Mouse (Mus musculus): ENCODE data around the gene Msmb. TPM values are rescaled to one million over a fixed set of nuclear protein-coding genes. Genes with fewer than 3 reads are reported as not detected.
A peak's percentile ranks its signal among the peaks of the same experiment; 100 is the strongest.
"Not testable (repeated sequence)": the region's sequence is repeated elsewhere in the genome, so short reads cannot be mapped to it uniquely, and the experiment has no call there.

Gene Msmb
- polyA plus RNA-seq, 1 experiment from 2014 or later: not detected

- Histone ChIP-seq H3K4me2 (no peak overlapping the region), H3K36me3 (peaks cover 30% of the 10 kb centered on the region)
- 75% methylated on average over 6 of the region's 6 CpGs for WGBS
Observed at GRCm38 (mm10) chr14:32190627-32191391, 49.0 kb downstream of the Msmb start.

GRCm38 (mm10) chr14:32191926-32192325, 50.1 kb downstream of the Msmb start:
- H3K36me3 ChIP-seq: peaks cover 31% of the 10 kb centered on the region

More at GRCm38 (mm10) chr14:32190627-32191391, 49.0 kb downstream of the Msmb start:
- ATAC-seq (ENCODE audit: insufficient read depth, low FRiP score, low read depth): no peak
- Histone ChIP-seq H3K27ac (no peak overlapping the region), H3K9me3 (no peaks in the 10 kb centered on the region), H3K4me1 (no peaks in the 10 kb centered on the region), H3K27me3 (replicated peaks) (no peaks in the 10 kb centered on the region), H3K9ac (no peak overlapping the region), H3K4me3 (replicated peaks) (no peak overlapping the region)

GRCm38 (mm10) chr14:32192437-32192836, 50.6 kb downstream of the Msmb start:
- H3K27ac ChIP-seq: no peak overlapping the region
- no peak overlapping the region for H3K4me3 ChIP-seq (replicated peaks)
- no peaks in the 10 kb centered on the region for H3K27me3 ChIP-seq (replicated peaks)
- peaks cover 30% of the 10 kb centered on the region for H3K36me3 ChIP-seq
- no peak for ATAC-seq (ENCODE audit: insufficient read depth, low FRiP score, low read depth)
- no peaks in the 10 kb centered on the region for H3K4me1 ChIP-seq
- H3K4me2 ChIP-seq: no peak overlapping the region
- H3K9me3 ChIP-seq: no peaks in the 10 kb centered on the region
- 32% methylated on average over 3 of the region's 3 CpGs for WGBS
- no peak overlapping the region for H3K9ac ChIP-seq

More at GRCm38 (mm10) chr14:32191926-32192325, 50.1 kb downstream of the Msmb start:
- Histone ChIP-seq H3K9ac (no peak overlapping the region), H3K9me3 (no peaks in the 10 kb centered on the region), H3K4me3 (replicated peaks) (no peak overlapping the region), H3K27ac (no peak overlapping the region), H3K4me2 (no peak overlapping the region), H3K27me3 (replicated peaks) (no peaks in the 10 kb centered on the region), H3K4me1 (no peaks in the 10 kb centered on the region)
- ATAC-seq (ENCODE audit: insufficient read depth, low FRiP score, low read depth): no peak
- 85% methylated on average over 5 of the region's 5 CpGs for WGBS

- 78% methylated on average over 5 of the region's 5 CpGs for WGBS
- H3K36me3 ChIP-seq: peaks cover 23% of the 10 kb centered on the region
- not testable (repeated sequence) for H3K27ac ChIP-seq; H3K9me3 ChIP-seq; H3K9ac ChIP-seq; H3K4me2 ChIP-seq; ATAC-seq (ENCODE audit: insufficient read depth, low FRiP score, low read depth); H3K4me1 ChIP-seq; H3K4me3 ChIP-seq (replicated peaks); H3K27me3 ChIP-seq (replicated peaks)
Observed at GRCm38 (mm10) chr14:32193557-32193956, 51.7 kb downstream of the Msmb start.

GRCm38 (mm10) chr14:32201354-32201753, 59.5 kb downstream of the Msmb start:
- H3K4me3 ChIP-seq (replicated peaks): peak overlapping the region; percentile 98
- H3K27ac ChIP-seq: peak overlapping the region; percentile 79
- H3K36me3 ChIP-seq: peaks cover 12% of the 10 kb centered on the region
- H3K9ac ChIP-seq: peak overlapping the region; percentile 98
- H3K4me2 ChIP-seq: peak overlapping the region; percentile 64
- ATAC-seq (ENCODE audit: insufficient read depth, low FRiP score, low read depth): no peak
- H3K9me3 ChIP-seq: no peaks in the 10 kb centered on the region
- under 1% methylated on average over 26 of the region's 26 CpGs for whole genome bisulfite sequencing
- H3K27me3 ChIP-seq (replicated peaks): no peaks in the 10 kb centered on the region
- peaks cover 21% of the 10 kb centered on the region for H3K4me1 ChIP-seq

GRCm38 (mm10) chr14:32201791-32202451, 60.1 kb downstream of the Msmb start, which contains the start of the genes Timm23 and Parg:
TSS of gene Timm23 (minus strand) at chr14:32201898.
TSS of gene Parg (plus strand) at chr14:32201949.
- Histone ChIP-seq H3K36me3 (peaks cover 9% of the 10 kb centered on the region), H3K9me3 (no peaks in the 10 kb centered on the region), H3K27ac (peak within 1 kb of the TSS; percentile 79), H3K27me3 (replicated peaks) (no peaks in the 10 kb centered on the region), H3K9ac (peak within 1 kb of the TSS; percentile 98), H3K4me2 (peak within 1 kb of the TSS; percentile 72), H3K4me3 (replicated peaks) (peak within 1 kb of the TSS; percentile 98), H3K4me1 (peaks cover 21% of the 10 kb centered on the region)
- under 1% methylated on average over 77 of the region's 77 CpGs for WGBS
- ATAC-seq (ENCODE audit: insufficient read depth, low FRiP score, low read depth): peak; percentile 92

Other genes with a start within 250 kb of the Msmb start
- gene Galnt15, start 113.0 kb upstream of the Msmb start, polyA plus RNA-seq (2015; fragmentation: Nextera tagmentation; extraction: Ambion mirVana): 0.05 and 0.10 TPM in 2 replicates
- 30.9 and 31.2 TPM in 2 replicates for gene Oxnad1, start 56.6 kb upstream of the Msmb start, polyA plus RNA-seq (2015; fragmentation: Nextera tagmentation; extraction: Ambion mirVana)
- gene Dph3, start 56.3 kb upstream of the Msmb start, polyA plus RNA-seq (2015; fragmentation: Nextera tagmentation; extraction: Ambion mirVana): 91.0 and 92.2 TPM in 2 replicates
- 122 and 136 TPM in 2 replicates for gene Ncoa4, start 17.8 kb downstream of the Msmb start, polyA plus RNA-seq (2015; fragmentation: Nextera tagmentation; extraction: Ambion mirVana)
- gene Timm23, start 59.9 kb downstream of the Msmb start, polyA plus RNA-seq (2015; fragmentation: Nextera tagmentation; extraction: Ambion mirVana): 203 and 260 TPM in 2 replicates
- 34.2 and 41.6 TPM in 2 replicates for gene Parg, start 59.9 kb downstream of the Msmb start, polyA plus RNA-seq (2015; fragmentation: Nextera tagmentation; extraction: Ambion mirVana)
- 11.9 and 12.3 TPM in 2 replicates for gene Ogdhl, start 180.0 kb downstream of the Msmb start, polyA plus RNA-seq (2015; fragmentation: Nextera tagmentation; extraction: Ambion mirVana)
- 0.15 TPM in 1 of 2 replicates, not detected in the other for gene 1700024G13Rik, start 246.4 kb downstream of the Msmb start, polyA plus RNA-seq (2015; fragmentation: Nextera tagmentation; extraction: Ambion mirVana)

All from stomach, embryonic 15.5 days (tissue).